Mouse (Mus musculus): ENCODE results near the gene Psma3.
"Not testable (repeated sequence)": the region's sequence is repeated elsewhere in the genome, so short reads cannot be mapped to it uniquely, and the experiment has no call there.

Psma3 gene

DNA sequence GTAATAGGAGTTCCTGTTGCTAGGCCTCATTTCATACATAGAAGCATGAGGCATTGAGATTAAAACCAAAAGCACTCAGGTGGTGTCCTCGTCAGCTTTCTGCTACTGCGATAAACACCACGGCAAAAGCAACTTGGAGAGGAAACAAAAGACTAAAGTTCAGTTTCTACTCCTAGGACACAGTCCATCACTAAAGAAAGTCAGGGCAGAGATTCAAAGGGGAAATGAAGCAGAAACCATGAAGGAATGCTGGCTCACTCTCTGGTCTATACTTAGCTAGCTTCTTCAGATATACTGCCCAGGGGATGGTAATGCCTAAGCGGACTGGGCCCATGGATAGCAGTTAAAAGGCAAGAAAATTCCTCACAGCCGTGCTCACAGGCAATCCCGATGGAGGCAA, 27.0 kb downstream of the Psma3 start:
- no peak for DNase-seq (ENCODE audit: low read depth, low spot score)

DNA sequence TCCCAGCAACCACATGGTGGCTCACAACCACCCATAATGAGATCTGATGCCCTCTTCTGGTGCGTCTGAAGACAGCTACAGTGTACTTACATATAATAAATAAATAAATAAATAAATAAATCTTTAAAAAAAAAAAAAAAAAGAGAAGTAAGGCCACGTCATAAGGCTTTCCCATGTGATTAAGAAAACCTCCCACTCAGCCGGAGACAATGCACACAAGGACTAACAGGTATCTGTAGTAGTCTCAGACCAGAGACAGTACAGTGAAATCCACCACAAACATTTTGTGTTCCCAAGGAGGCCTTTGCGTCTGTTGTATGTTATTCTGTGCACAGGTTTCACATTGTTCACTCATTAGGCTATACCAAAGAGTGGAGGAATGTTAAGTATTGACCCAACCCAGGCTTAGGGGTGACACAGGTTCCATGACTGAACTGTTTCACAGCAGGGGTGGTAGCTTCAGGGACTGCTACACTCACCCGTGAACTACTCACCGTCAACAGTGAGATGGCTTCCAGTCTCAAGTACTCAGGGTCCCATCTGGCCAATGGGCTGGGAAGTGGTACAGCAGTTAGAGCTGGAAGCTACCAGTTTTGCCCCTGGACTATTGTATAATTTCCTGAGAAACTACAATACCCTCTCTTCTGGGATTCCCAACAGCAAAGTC, 29.5 kb downstream of the Psma3 start:
- DNase-seq (ENCODE audit: low read depth, low spot score), result no peak

DNA sequence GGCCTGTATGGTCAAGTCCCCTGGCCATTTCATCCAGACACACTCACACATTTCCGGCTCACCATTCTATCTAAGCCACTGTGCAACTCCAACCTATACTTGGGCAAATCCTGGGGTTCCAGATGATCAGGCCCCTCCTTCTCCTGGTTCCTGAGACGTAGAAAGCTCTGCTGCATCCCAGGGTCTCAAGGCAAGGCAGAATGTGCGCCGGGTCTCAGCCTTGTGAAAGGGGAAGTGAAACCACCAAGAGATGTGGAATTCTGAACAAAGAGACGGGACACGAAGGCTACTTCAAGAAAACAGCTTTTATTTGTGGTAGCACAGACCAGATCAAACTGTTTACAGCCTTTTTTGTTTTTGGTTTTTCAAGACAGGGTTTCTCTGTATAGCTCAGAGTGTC, 31.7 kb downstream of the Psma3 start:
- DNase-seq (ENCODE audit: low read depth, low spot score), result no peak

DNA sequence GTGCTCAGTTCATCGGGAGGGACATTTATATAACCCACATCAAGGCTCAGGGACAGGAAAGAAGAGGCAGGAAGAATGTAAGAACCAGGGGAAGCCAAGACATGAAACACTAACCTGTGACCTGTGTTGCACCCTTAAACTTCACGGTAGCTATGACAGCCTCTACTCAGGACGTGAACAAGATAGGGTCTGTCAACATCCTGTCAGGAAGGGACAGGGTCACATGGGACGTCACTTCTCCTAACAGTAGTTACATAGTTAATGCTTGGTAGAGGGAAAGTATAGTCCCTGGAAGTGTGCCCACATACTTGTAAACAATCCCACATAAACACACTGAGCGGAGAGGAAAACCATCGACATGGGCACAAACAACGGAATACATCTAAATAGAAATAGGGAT, 32.5 kb downstream of the Psma3 start:
- DNase-seq (ENCODE audit: low read depth, low spot score), result no peak

DNA sequence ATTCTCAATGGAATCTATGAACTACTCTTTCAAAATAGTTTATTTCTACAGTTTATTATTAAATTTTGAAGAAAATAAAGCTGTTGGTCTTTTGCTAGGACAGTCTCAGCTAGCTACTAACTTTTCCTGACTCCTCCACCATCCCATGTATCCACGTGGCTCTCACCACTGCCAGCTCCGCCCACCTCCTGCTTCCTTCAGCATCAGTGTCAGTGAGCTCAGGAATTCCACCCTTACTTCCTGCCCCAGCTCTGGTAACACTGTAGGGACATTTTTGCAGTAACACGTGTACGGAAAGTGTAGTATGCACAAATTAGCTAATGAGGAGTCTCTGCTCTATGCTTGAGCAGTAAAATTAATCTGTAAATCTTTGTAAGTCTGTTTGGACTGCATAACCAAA, 35.3 kb downstream of the Psma3 start:
- DNase-seq (ENCODE audit: low read depth, low spot score), result no peak

DNA sequence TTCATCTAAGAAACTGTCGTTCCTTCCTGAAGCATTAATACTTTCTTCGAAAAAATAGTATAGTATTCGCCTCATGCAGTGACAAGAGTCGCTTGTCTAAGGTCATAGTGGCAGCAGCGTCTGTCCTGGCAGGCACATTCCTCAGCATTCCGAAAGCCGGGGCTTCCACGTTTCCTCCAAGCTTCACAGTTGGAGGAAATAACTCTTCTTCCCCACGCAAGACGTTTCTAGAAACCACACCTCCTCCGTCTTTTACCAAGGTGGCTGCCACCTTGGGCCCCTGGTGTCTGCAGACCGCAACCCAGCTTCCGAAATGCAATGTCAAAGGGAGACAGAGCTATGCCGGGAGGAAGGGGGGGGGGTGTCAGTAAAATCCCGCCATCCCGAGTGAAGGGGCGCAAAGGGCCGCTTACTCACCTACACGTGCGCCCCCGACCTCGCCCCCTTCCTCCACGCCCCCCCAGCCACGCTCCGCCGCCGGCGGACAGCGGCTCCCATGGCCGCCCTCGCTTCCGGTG, 40.5 kb downstream of the Psma3 start:
- peak; percentile 40 for DNase-seq (ENCODE audit: low read depth, low spot score)

DNA sequence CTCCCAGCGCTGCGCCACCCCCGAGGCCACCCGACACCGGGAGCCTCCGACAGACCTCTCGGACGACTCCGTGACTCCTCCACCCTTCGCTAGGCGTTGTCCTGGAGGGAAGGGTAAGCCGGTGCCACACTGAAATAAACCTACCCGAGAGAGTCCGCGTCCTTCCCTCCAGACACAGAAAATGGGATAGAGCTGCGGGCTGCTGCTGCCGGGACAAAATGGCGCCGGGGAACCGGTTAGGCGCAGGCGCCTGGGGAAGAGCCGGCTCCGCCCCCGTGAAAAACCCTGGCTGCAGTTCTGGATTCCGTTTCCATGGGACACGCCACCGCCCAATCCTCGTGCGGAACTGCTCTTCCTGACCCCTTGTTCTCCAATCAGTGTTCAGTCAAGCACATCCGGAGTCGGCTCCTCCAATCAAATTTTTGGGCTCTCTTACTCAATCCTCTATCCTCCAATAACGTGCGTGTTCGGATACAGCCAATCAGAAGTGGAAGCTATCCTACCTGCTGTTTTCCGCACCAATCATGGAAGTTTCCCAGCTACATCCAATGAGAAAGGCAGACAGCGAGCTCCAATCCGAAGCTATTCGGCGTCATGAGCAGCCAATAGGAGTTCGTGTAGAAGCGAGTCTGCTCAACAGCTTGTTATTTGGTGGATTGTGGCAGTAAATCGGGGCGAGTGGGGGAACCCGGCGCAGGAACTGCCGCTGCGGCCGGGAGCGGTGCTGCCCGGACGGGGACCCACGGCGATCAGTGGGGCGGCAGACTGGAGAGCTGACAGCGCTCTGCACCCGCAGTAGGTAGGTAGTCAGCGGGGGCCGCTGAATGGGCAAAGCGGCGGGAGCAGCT, 41.2 kb downstream of the Psma3 start, which contains the start of gene Arid4a:
TSS of gene Arid4a (plus strand) at position 628 of the 848 bp plus-strand sequence.
- peak; percentile 100 for DNase-seq (ENCODE audit: low read depth, low spot score)

DNA sequence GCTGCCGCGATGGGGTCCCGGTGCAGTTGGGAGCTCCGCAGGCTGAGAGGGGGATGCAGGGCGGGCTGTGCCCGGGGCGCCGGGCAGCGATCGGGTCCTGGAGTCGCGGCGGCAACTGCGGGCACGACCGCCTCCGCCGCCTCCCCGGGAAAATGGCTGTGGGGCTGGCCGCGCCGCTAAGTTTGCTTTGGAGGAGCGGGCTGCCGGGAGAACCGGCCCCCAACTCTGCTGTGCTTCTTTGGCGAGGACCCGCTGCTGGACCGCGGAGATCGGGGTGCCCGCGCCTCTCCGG, 41.7 kb downstream of the Psma3 start:
- no peak for DNase-seq (ENCODE audit: low read depth, low spot score)

DNA sequence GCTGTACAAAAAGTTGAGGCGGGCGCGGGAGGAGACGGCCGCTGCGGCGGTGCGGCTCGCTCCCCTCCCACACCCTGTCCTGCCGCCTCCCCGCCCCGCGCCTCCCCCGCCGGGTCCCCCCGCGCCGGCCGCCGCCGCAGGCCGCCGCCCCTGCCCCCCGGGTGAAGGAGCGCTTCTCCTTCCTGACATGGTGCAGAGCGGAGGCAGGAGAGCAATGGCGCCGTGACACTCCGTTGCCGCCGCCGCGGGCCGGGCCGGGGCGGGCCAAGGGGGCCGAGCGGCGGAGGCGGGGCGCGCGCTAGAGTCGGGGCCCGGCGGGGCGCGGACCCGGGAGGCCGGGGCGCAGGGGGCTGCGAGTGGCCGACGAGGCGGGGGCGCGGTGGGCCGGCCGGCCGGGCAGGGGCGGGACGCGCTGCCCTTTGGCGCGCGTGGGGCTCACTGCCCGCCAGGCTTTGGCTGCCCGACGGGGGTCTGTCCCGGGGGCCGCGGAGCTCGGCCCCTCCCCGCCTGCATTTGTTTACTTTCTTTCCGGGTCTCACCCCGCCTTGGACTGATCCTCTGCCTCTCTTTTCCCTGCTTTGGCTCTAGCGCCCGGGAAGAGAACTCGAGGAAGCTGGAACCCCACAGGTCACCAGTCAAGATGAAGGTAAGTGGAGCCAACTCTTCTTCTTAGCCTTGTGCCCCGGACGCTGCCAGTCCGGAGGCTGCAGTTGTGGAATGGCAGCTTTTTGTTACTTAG, 42.3 kb downstream of the Psma3 start:
- peak; percentile 35 for DNase-seq (ENCODE audit: low read depth, low spot score)

DNA sequence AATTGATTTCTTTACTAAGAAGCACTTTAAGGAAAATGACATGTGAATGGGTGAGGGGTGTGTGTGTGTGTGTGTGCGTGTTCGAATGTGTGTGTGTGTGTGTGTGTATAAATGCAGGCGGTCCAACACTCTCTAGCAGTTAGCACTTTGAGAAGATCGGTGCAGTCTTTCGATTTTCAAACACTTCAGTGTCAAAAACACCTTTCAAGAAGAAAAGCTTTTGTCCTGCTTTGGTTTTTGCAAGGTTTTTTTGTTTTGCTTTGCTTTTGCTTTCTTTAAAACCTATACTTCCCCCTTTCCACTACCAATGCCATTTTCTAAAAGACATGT, 42.8 kb downstream of the Psma3 start:
- no peak for DNase-seq (ENCODE audit: low read depth, low spot score)

DNA sequence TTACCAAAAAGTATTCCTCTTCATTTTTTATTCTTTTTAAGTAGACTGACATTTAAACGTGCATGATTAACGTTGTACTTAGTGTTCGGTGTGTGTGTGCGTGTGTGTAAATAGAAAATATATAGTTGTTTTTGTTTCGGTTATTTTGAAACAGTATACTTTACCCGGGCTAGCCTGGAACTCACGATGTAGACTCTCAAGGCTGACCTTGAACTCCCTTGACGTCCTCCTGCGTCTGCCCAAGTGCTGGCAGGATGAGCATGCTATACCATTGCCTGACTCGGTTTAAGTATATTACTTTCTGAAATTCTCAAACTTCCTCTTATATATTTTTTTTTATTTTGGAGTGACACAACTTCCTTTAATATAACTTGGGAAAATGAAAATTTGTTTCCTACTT, 43.4 kb downstream of the Psma3 start:
- no peak for DNase-seq (ENCODE audit: low read depth, low spot score)

DNA sequence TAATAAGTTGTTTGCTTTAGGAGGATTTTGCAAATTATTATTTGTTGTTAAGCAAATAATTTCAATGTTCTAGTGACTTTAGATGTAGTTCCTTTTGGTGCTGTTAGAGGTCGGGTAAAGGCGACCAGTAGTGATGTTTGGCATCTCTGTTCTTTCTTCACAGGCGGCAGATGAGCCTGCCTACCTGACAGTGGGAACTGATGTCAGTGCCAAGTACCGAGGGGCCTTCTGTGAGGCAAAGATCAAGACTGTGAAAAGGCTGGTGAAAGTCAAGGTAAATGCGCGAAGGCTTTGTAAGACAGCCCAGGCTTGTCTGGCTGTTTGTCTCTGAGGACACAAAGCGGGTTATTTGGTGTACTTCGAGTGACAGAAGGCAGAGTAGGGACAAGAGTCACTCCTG, 44.8 kb downstream of the Psma3 start:
- no peak for DNase-seq (ENCODE audit: low read depth, low spot score)

DNA sequence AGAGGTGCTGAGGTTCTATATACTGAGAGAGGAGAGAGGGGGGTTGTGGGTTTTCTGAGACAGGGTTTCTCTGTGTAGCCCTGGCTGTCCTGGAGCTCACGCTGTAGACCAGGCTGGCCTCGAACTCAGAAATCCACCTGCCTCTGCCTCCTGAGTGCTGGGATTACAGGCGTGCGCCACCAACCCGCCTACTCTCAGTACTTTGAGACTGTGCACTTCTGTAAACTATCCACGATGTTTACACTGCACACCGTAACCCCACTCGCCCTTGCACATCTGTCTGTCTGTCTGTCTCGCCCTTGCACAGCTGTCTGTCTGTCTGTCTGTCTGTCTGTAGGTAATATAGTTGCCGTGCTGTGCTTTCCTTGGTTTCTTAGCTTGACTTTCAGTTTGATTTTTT, 50.0 kb downstream of the Psma3 start:
- no peak for DNase-seq (ENCODE audit: low read depth, low spot score)

DNA sequence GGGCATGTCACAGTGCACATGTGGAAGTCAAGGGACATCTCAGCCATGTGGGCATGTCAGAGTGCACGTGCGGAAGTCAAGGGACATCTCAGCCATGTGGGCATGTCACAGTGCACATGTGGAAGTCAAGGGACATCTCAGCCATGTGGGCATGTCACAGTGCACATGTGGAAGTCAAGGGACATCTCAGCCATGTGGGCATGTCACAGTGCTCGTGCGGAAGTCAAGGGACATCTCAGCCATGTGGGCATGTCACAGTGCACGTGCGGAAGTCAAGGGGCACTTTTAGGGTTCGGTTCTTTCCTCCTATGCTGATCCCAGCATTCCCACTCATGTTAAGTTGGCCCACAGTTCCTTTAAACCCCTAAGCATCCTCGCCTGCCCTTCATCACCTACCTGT, 53.8 kb downstream of the Psma3 start:
- DNase-seq (ENCODE audit: low read depth, low spot score), result not testable (repeated sequence)

DNA sequence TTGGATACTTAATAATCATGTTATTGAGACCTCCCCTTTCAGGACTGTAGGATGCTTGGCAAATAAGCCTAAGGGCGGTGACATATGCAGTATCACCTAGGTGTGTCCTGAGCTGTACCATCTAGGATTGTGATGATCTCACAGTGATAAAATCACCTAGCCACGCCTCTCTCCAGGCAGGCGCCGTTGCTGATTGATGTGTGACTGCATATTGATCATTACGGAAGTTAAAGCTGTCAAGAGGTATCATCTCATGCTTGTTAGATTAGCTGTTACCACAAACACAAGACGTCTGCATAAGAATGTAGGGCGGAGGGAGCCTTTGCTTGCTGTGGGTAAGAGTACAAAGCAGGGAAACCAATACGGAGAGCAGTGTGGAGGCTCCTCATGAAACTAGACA, 55.8 kb downstream of the Psma3 start:
- no peak for DNase-seq (ENCODE audit: low read depth, low spot score)

DNA sequence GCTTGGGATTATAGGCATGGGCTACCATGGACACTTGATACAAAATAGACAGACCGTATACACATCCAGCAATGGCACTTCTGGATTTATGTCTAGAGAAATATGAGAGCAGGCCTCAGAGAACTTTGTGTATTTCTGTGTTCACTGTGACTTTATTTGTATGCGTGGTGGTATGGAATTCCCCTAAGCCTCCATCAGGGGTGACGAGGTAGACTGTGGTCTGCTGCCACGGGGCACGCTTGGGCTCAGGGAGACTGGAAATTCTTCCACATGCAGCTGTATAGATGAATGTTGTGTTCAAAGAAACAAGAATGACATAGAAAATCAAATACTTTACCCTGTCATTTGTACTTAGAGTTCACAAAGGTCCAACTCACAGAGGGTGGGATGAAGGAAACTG, 56.3 kb downstream of the Psma3 start:
- no peak for DNase-seq (ENCODE audit: low read depth, low spot score)

DNA sequence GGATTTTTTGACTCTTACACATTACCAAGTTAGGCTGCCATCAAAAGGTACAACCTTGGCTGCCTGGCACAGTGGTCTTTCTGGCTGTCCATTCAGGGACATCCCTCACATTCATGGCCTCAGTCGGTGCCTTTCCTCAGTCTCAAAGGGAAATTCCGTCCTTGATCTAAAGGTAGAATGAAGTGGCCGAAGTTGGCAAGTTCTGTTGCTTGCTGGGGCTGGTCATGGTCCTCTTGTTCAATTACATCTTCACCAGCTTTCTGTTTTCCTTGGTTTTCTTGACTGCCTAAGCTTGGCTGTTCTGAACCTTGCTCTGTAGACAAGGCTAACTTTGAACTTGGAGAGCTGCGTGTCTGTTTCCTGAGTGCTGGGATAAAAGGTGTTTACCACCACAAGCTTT, 61.4 kb downstream of the Psma3 start:
- DNase-seq (ENCODE audit: low read depth, low spot score), result no peak

DNA sequence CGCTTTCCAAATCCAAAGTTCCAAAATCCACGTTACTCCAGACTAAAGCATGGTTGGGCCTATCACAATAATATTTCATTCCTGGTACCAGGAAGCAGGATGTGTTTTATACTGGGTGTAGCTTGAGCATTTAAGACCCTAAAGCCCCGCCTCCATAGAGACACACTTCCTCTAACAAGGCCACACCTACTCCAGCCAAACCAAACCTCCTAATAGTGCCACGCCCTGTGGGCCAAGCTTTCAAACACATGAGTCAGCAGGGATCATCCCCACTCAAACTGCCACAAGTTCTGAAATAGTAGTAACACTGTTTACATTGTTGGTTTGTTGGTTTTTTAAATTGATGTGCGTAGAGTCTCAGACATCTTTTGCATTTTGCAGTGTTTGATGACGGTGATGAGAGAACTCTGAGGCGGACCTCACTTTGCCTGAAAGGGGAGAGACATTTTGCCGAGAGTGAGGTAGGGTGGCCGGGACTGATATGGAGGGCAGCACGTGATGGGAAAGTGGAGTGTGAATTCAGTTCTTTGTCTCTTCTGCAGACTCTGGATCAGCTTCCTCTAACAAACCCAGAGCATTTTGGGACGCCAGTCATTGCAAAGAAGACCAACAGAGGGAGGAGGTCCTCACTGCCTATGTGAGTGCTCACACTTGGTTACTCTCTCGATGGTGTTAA, 62.4 kb downstream of the Psma3 start:
- DNase-seq (ENCODE audit: low read depth, low spot score), result no peak

DNA sequence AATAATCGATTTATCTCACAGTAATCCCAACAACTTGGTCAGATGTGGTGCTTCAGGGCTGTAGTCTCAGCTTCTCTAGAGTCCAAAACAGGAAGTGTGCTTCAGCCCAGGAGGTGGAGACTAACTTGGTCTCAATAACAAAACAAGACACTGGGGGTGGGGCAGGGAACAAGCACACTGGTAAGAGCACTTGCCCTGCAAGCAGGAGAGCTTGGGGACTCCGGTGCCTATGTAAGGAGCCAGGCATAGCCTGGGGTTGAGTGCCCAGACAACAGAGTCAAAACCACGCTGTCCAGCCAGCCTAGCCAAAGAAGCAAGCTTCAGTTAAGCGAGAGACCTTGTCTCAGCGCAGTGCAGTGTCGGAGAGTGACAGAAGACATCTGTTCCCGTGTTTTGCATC, 66.0 kb downstream of the Psma3 start:
- DNase-seq (ENCODE audit: low read depth, low spot score), result no peak

DNA sequence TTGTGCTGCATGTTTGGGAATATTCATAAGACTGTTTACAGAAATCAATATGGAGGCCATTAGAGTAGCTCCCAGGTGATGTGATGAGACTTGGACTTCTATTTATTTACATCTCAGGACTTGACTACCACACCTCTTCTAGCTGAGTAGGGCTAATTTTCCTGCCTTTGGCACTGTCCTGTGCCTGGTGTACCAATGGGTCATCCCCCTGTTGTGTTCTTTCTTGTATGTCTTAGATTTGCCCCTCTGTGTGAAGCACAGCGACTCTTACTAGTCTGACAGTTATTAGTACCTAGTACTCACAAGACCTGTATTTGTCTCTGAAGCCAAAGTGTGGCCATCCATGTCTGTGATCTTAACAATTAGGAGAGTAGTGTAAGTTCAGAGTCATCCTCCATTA, 68.0 kb downstream of the Psma3 start:
- DNase-seq (ENCODE audit: low read depth, low spot score), result no peak

DNA sequence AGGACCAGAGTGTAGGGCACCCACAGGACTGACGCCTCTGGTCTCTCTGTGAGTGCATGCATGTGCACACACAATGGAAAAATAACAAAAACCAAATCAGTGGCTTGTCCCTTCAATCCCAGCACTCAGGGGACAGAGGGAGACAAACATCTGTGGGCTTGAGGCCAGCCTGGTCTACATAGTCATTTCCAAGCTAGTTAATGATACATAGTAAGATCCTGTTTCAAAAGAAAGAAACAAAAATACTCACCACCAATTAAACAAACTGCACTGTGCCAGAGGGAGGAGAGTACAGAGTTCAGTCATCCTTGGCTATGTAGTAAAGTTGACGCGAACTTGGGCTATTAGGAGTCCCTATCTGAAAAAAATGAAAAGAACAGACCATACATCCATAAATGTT, 69.2 kb downstream of the Psma3 start:
- no peak for DNase-seq (ENCODE audit: low read depth, low spot score)

DNA sequence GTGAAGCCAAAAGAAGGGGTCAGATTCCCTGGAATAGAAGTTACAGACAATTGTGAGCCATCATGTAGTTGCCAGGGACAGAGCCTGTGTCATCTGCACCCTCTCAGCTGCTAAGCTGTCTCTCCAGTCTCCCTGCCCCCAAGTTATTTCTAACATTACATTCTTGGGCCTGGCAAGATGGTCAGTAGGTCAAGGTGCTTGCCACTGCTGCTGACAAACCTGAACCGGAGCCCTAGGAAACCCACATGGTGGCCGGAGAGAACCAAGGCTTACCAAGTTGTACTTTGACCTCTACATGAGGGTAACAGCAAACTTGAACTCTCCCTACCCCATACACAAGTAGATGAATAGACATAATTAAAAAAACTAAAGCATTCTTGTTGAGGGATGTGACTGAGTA, 70.1 kb downstream of the Psma3 start:
- no peak for DNase-seq (ENCODE audit: low read depth, low spot score)

Measured in mesoderm, embryonic 11.5 days (tissue).